Mouse (Mus musculus) CH12.LX (cell line): ENCODE data around the gene Fbxl14. TPM values are rescaled to one million over a fixed set of nuclear protein-coding genes. Genes with fewer than 3 reads are reported as not detected.
A peak's percentile ranks its signal among the peaks of the same experiment; 100 is the strongest.

Experiments used
- DNase-seq: peaks from one replicate; pipeline ENCODE4 v3.0.0-alpha.2; 2013; ENCODE audit errors: extremely low read depth
- H3K27ac ChIP-seq: 2 replicates; pipeline ENCODE4 v1.5.1; 2012; ENCODE audit warnings: low read depth, mild to moderate bottlenecking, control low read depth, moderate library complexity; ENCODE audit not compliant: insufficient read depth
- H3K27me3 ChIP-seq: replicated peaks from 2 replicates; pipeline ENCODE3; 2012; ENCODE audit warnings: inconsistent platforms
- H3K36me3 ChIP-seq, 2 experiments: replicated peaks in 1 of 2; 2 replicates each; pipeline versions ENCODE3 to v1.6.1; 2012; ENCODE audit warnings: inconsistent platforms in 1 of 2, low read length in 1 of 2, mild to moderate bottlenecking in 1 of 2, mixed read lengths in 1 of 2, moderate library complexity in 1 of 2; ENCODE audit not compliant: control insufficient read depth in 1 of 2, insufficient read depth in 1 of 2
- H3K4me1 ChIP-seq, 2 experiments: 2 replicates each; pipeline ENCODE4 v1.6.1; 2012; ENCODE audit warnings: inconsistent platforms in 1 of 2, moderate library complexity in 1 of 2; ENCODE audit not compliant: insufficient read depth in 2 of 2, control insufficient read depth in 1 of 2
- H3K4me2 ChIP-seq: 2 replicates; pipeline ENCODE4 v1.6.1; 2012; ENCODE audit warnings: low read depth, mild to moderate bottlenecking, control low read depth; ENCODE audit not compliant: poor library complexity, insufficient read depth, severe bottlenecking
- H3K4me3 ChIP-seq, 3 experiments: fragments of 150-350 bp in 1 of 3; sonication (generic) in 1 of 3; replicated peaks in 1 of 3; 2 replicates each; pipeline versions ENCODE3 to v1.5.1; 2011 to 2012; ENCODE audit warnings: low read depth in 2 of 3, low read length in 2 of 3, mild to moderate bottlenecking in 2 of 3, moderate library complexity in 2 of 3, control low read depth in 1 of 3, improper control_type of control experiment in 1 of 3, inconsistent platforms in 1 of 3, mixed read lengths in 1 of 3; ENCODE audit not compliant: poor library complexity in 1 of 3
- H3K79me2 ChIP-seq: replicated peaks from 2 replicates; pipeline ENCODE4 v1.6.1; 2012; ENCODE audit warnings: mild to moderate bottlenecking, moderate library complexity; ENCODE audit not compliant: control insufficient read depth, poor library complexity, insufficient read depth, severe bottlenecking; ENCODE audit errors: extremely low read depth
- H3K9ac ChIP-seq: 2 replicates; pipeline ENCODE4 v1.6.1; 2012; ENCODE audit warnings: low read depth, mild to moderate bottlenecking, control low read depth, moderate library complexity; ENCODE audit not compliant: insufficient read depth
- H3K9me3 ChIP-seq: replicated peaks from 2 replicates; pipeline ENCODE3; 2012; ENCODE audit warnings: low read length, inconsistent platforms, mixed read lengths
- CHD1 ChIP-seq: IDR thresholded peaks from 2 replicates; pipeline ENCODE4 v1.6.1; 2012; ENCODE audit warnings: low read depth, low read length, improper control_type of control experiment, inconsistent platforms
- CHD2 ChIP-seq: IDR thresholded peaks from 2 replicates; pipeline ENCODE4 v1.6.1; 2011; ENCODE audit warnings: low read length, improper control_type of control experiment
- CTCF ChIP-seq, 2 experiments: IDR thresholded peaks in 1 of 2; conservative IDR thresholded peaks in 1 of 2; 2 replicates each; pipeline ENCODE4 v1.5.1; 2011 to 2012; ENCODE audit warnings: low read depth in 2 of 2, low read length in 2 of 2, improper control_type of control experiment in 1 of 2, inconsistent platforms in 1 of 2, mild to moderate bottlenecking in 1 of 2, moderate library complexity in 1 of 2
- ELF1 ChIP-seq: IDR thresholded peaks from 2 replicates; pipeline ENCODE4 v1.6.1; 2014; ENCODE audit warnings: low read depth, mild to moderate bottlenecking, inconsistent platforms, low read length, improper control_type of control experiment
- EP300 ChIP-seq: IDR thresholded peaks from 2 replicates; pipeline ENCODE4 v1.6.1; 2011; ENCODE audit warnings: low read length, improper control_type of control experiment
- GABPA ChIP-seq: IDR thresholded peaks from 2 replicates; pipeline ENCODE4 v1.6.1; 2012; ENCODE audit warnings: low read depth, low read length, improper control_type of control experiment, inconsistent platforms; ENCODE audit not compliant: insufficient replicate concordance
- JUN ChIP-seq: IDR thresholded peaks from 2 replicates; pipeline ENCODE4 v1.6.1; 2011; ENCODE audit warnings: low read depth, mild to moderate bottlenecking, low read length, improper control_type of control experiment, moderate library complexity; ENCODE audit not compliant: insufficient read depth
- KAT2A ChIP-seq: IDR thresholded peaks from 2 replicates; pipeline ENCODE4 v1.6.1; 2012; ENCODE audit warnings: low read length, improper control_type of control experiment, inconsistent platforms; ENCODE audit not compliant: insufficient replicate concordance
- MAX ChIP-seq: IDR thresholded peaks from 2 replicates; pipeline ENCODE4 v1.6.1; 2011; ENCODE audit warnings: low read length, improper control_type of control experiment
- MEF2A ChIP-seq: IDR thresholded peaks from 2 replicates; pipeline ENCODE4 v1.6.1; 2014; ENCODE audit warnings: low read depth, mild to moderate bottlenecking, inconsistent platforms, low read length, improper control_type of control experiment, borderline replicate concordance
- MXI1 ChIP-seq: IDR thresholded peaks from 2 replicates; pipeline ENCODE4 v1.6.1; 2011; ENCODE audit warnings: mild to moderate bottlenecking, low read depth, low read length, improper control_type of control experiment
- NELFE ChIP-seq: IDR thresholded peaks from 2 replicates; pipeline ENCODE4 v1.6.1; 2011; ENCODE audit warnings: low read depth, low read length, improper control_type of control experiment
- POLR2A ChIP-seq: IDR thresholded peaks from 2 replicates; pipeline ENCODE4 v1.6.1; 2011; ENCODE audit warnings: low read depth, mild to moderate bottlenecking, improper control_type of control experiment, low read length
- POLR2AphosphoS2 ChIP-seq: IDR thresholded peaks from 2 replicates; pipeline ENCODE4 v1.6.1; 2011; ENCODE audit warnings: low read depth, low read length, improper control_type of control experiment
- RAD21 ChIP-seq: IDR thresholded peaks from 2 replicates; pipeline ENCODE4 v1.6.1; 2011; ENCODE audit warnings: low read depth, mild to moderate bottlenecking, low read length, improper control_type of control experiment, moderate library complexity
- RCOR1 ChIP-seq: conservative IDR thresholded peaks from 2 replicates; pipeline ENCODE4 v1.6.1; 2012; ENCODE audit warnings: low read depth, mild to moderate bottlenecking, inconsistent platforms, low read length, improper control_type of control experiment
- TBP ChIP-seq: conservative IDR thresholded peaks from 2 replicates; pipeline ENCODE4 v1.6.1; 2011; ENCODE audit warnings: low read depth, low read length, improper control_type of control experiment
- TCF12 ChIP-seq: IDR thresholded peaks from 2 replicates; pipeline ENCODE4 v1.6.1; 2014; ENCODE audit warnings: low read depth, mild to moderate bottlenecking, inconsistent platforms, low read length, improper control_type of control experiment
- UBTF ChIP-seq: IDR thresholded peaks from 2 replicates; pipeline ENCODE4 v1.6.1; 2012; ENCODE audit warnings: low read depth, mild to moderate bottlenecking, inconsistent platforms, low read length, improper control_type of control experiment, moderate library complexity
- USF1 ChIP-seq: IDR thresholded peaks from 2 replicates; pipeline ENCODE4 v1.6.1; 2014; ENCODE audit warnings: low read depth, mild to moderate bottlenecking, inconsistent platforms, low read length, improper control_type of control experiment
- ZKSCAN1 ChIP-seq: IDR thresholded peaks from 2 replicates; pipeline ENCODE4 v1.6.1; 2012; ENCODE audit warnings: low read depth, inconsistent platforms, low read length, improper control_type of control experiment, borderline replicate concordance
- ZMIZ1 ChIP-seq: IDR thresholded peaks from 2 replicates; pipeline ENCODE4 v1.6.1; 2012; ENCODE audit warnings: low read depth, mild to moderate bottlenecking, inconsistent platforms, low read length, improper control_type of control experiment
- ZNF384 ChIP-seq: IDR thresholded peaks from 2 replicates; pipeline ENCODE4 v1.6.1; 2012; ENCODE audit warnings: low read depth, low read length, improper control_type of control experiment, inconsistent platforms
- dilution Hi-C: fragments of 300-500 bp; cut with MboI; formaldehyde crosslinking; loops from 2 replicates; pipeline ENCODE4 v1.14.3; 2020; ENCODE audit warnings: low sequenced_read_pairs; ENCODE audit not compliant: extremely low pct_unique_long_range_greater_than_20kb, extremely low pct_ligation_motif_present
- in situ Hi-C: fragments of 300-500 bp; cut with MboI; formaldehyde crosslinking; loops from 3 replicates; pipeline ENCODE4 v1.14.3; 2019; ENCODE audit warnings: low sequenced_read_pairs, low pct_ligation_motif_present, low pct_unique_long_range_greater_than_20kb, mixed read lengths
- polyA plus RNA-seq: library from polyadenylated mRNA; unstranded; fragments of >175 nt; gene quantifications from 2 replicates; pipeline ENCODE4 v1.2.1, GENCODE M21; 2012; ENCODE audit warnings: low read depth; ENCODE audit not compliant: insufficient read length
- total RNA-seq, 2 experiments: library from RNA; depleted of rRNA; stranded (reverse); fragments of 300-350 nt in 1 of 2; fragments of >200 nt in 1 of 2; gene quantifications; 2 replicates each; pipeline ENCODE4 v1.2.3; 2012 to 2014

Fbxl14 gene
- total RNA-seq (2012; rRNA removed): 29.9 and 32.7 TPM in 2 replicates
- total RNA-seq (2014; rRNA removed): 27.8 and 30.3 TPM in 2 replicates
- polyA plus RNA-seq: 28.8 and 32.0 TPM in 2 replicates

- Histone ChIP-seq H3K79me2 (peaks cover 26% of the 10 kb centered on the region), H3K36me3 (peaks cover 4 to 24% of the 10 kb centered on the region in 2 experiments), H3K27ac (peak within 1 kb of the TSS; percentile 79), H3K4me3 (peak within 1 kb of the TSS; percentile 83 to 85 (median 84)), H3K9me3 (no peaks in the 10 kb centered on the region), H3K9ac (peak within 1 kb of the TSS; percentile 93), H3K27me3 (no peaks in the 10 kb centered on the region), H3K4me1 (peaks cover 4 to 18% of the 10 kb centered on the region in 2 experiments; a peak in 3 of 4 replicates), H3K4me2 (peak within 1 kb of the TSS; percentile 73)
- DNase-seq: peak; percentile 33
- dilution Hi-C loops (no loop called here), in situ Hi-C loops (loop anchor here (25.0 kb wide), 3 partner anchors 308 to 833 kb away; partner anchors contain the start of gene Rad52)
- TF ChIP-seq GABPA (no peak), MEF2A (no peak), ZMIZ1 (no peak; the same call in 1 of the 2 replicates), ZKSCAN1 (no peak), MAX (no peak), MXI1 (no peak), UBTF (peak; percentile 83), NELFE (peak; percentile 8; the same call in 1 of the 2 replicates), USF1 (no peak), CTCF (conservative IDR thresholded peaks at IDR 0.05 in 1 of 2, IDR thresholded peaks at IDR 0.05 in 1 of 2; ENCODE audit: low read depth in 2 of 2, low read length in 2 of 2) (no peak), KAT2A (no peak), POLR2AphosphoS2 (no peak), ELF1 (peak; percentile 40; the same call in 1 of the 2 replicates), TCF12 (peak; percentile 37; the same call in 1 of the 2 replicates), CHD1 (peak; percentile 51; the same call in 1 of the 2 replicates), JUN (no peak), TBP (no peak), RCOR1 (no peak), POLR2A (0 out of 2 replicates have a peak, but pooled peaks have one; percentile 22), RAD21 (no peak), EP300 (no peak), CHD2 (no peak), ZNF384 (no peak)
These were observed at the start of gene Fbxl14 for GRCm38 (mm10) chr6:119479343-119479875. Gene Fbxl14, plus strand, starts transcription at chr6:119479668.
